Mouse (Mus musculus) CD4-positive helper T cell, adult 2 months (primary cell): ENCODE data around the gene Scn3b.

Source experiments
- DNase-seq: peaks from one replicate; pipeline ENCODE4 v3.0.0-alpha.2; 2012; ENCODE audit warnings: low read depth, missing footprints, low spot score

Gene Scn3b

DNA sequence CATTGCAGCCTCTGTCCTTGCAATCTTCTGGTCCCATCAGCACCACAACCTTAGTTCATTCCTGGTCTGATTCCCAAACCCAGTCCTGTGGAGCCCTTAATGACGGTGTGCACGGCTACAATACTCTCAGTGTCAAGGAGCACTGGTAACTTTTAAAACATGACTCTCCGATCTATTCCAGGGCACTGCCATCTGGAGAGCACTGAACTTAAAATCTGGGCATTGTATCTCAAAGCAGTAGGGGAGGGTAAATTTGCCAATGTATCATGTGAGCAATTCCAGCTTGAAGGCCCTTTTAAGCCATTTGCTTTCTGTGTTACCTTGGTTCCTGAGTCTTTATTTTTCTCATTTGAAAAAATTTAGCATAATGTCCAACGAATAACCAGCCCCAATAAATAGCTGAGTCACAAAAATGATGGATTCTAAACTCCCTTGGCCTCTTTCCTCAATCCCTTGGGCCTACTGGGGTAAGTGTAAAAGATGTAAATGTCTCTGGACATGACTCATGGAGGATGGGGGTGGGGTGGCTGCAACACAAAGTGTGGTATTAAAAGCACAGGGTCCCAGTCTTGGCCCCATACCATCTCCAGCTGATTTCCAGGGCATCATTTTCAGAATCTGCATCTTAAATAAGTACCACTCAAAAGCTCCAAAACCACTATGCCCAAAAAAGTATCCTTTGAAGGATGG, 68.3 kb downstream of the Scn3b start:
- no peak for DNase-seq

DNA sequence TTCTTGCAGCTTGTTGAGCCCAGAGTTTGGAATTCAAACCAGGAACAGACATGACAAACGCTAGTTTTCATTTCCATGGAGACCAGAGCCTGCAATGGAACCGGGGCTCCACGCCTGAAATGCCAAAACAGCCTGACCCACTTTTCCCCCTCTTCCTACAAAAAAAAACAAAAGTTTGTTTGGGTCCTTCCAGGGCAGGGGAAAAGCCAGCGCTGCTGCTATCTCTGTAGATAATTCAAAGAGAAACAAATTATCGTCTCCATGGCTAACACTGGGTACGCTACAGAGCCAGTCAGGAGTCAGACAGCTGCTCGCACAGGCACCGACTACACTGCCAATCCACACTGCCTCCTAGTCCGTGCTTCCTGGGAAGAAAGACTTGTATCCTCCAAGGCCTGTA, 70.6 kb downstream of the Scn3b start:
- no peak for DNase-seq
